Mouse (Mus musculus) embryonic facial prominence, embryonic 11.5 days (tissue): ENCODE data around the gene Fcrl1. TPM values are rescaled to one million over a fixed set of nuclear protein-coding genes. Genes with fewer than 3 reads are reported as not detected.
"Not testable (repeated sequence)": the region's sequence is repeated elsewhere in the genome, so short reads cannot be mapped to it uniquely, and the experiment has no call there.

Experiments used
- ATAC-seq: fragments of 200-750 bp; cut with Nextera tagmentation; replicated peaks from 2 replicates; pipeline ENCODE4 v1.8.0; 2017; ENCODE audit warnings: low read depth; ENCODE audit not compliant: insufficient number of reproducible peaks, low FRiP score, low TSS enrichment
- DNase-seq: peaks from one replicate; pipeline ENCODE4 v3.0.0-alpha.2; 2015; ENCODE audit warnings: low spot score
- H3K27ac ChIP-seq: fragments of 300-500 bp; sonication (generic); replicated peaks from 2 replicates; pipeline ENCODE4 v1.5.1; 2014; ENCODE audit warnings: mild to moderate bottlenecking, low read depth, low read length, control low read depth
- H3K27me3 ChIP-seq: fragments of 300-500 bp; sonication (generic); 2 replicates; pipeline ENCODE4 v1.6.1; 2014; ENCODE audit warnings: mild to moderate bottlenecking, low read length, moderate library complexity, mixed read lengths; ENCODE audit not compliant: control insufficient read depth, insufficient read depth
- H3K36me3 ChIP-seq: fragments of 300-500 bp; sonication (generic); replicated peaks from 2 replicates; pipeline ENCODE4 v1.6.1; 2014; ENCODE audit warnings: low read depth, mild to moderate bottlenecking, low read length, moderate library complexity, mixed read lengths; ENCODE audit not compliant: control insufficient read depth, insufficient read depth
- H3K4me1 ChIP-seq: fragments of 300-500 bp; sonication (generic); 2 replicates; pipeline ENCODE4 v1.6.1; 2014; ENCODE audit warnings: low read length, mixed read lengths; ENCODE audit not compliant: control insufficient read depth, insufficient read depth
- H3K4me2 ChIP-seq: fragments of 300-500 bp; sonication (generic); 2 replicates; pipeline ENCODE4 v1.6.1; 2014; ENCODE audit warnings: low read depth, mild to moderate bottlenecking, control low read depth, low read length, moderate library complexity
- H3K4me3 ChIP-seq: fragments of 300-500 bp; sonication (generic); 2 replicates; pipeline ENCODE4 v1.5.1; 2014; ENCODE audit warnings: low read depth, low read length, control low read depth
- H3K9ac ChIP-seq: fragments of 300-500 bp; sonication (generic); replicated peaks from 2 replicates; pipeline ENCODE4 v1.6.1; 2014; ENCODE audit warnings: mild to moderate bottlenecking, control low read depth, low read length
- H3K9me3 ChIP-seq: fragments of 300-500 bp; sonication (generic); replicated peaks from 2 replicates; pipeline ENCODE4 v1.6.1; 2016; ENCODE audit warnings: mild to moderate bottlenecking, low read length, inconsistent platforms, mixed read lengths; ENCODE audit not compliant: control insufficient read depth
- WGBS: fragments of 180-500 bp; shearing (Covaris S2); extraction: QIAGEN DNeasy Blood & Tissue Kit; methylation state at CpG from one replicate; pipeline ENCODE4 v1.1.7; 2014; 5-methylcytosine and 5-hydroxymethylcytosine counted together
- polyA plus RNA-seq: library from polyadenylated mRNA; unstranded; fragments of >200 nt; fragmentation: Nextera tagmentation; extraction: Ambion mirVana; gene quantifications from 2 replicates; pipeline ENCODE4 v1.2.1, GENCODE M21; 2014

Fcrl1 gene
- polyA plus RNA-seq, result 0.25 TPM in 1 of 2 replicates, not detected in the other

DNA sequence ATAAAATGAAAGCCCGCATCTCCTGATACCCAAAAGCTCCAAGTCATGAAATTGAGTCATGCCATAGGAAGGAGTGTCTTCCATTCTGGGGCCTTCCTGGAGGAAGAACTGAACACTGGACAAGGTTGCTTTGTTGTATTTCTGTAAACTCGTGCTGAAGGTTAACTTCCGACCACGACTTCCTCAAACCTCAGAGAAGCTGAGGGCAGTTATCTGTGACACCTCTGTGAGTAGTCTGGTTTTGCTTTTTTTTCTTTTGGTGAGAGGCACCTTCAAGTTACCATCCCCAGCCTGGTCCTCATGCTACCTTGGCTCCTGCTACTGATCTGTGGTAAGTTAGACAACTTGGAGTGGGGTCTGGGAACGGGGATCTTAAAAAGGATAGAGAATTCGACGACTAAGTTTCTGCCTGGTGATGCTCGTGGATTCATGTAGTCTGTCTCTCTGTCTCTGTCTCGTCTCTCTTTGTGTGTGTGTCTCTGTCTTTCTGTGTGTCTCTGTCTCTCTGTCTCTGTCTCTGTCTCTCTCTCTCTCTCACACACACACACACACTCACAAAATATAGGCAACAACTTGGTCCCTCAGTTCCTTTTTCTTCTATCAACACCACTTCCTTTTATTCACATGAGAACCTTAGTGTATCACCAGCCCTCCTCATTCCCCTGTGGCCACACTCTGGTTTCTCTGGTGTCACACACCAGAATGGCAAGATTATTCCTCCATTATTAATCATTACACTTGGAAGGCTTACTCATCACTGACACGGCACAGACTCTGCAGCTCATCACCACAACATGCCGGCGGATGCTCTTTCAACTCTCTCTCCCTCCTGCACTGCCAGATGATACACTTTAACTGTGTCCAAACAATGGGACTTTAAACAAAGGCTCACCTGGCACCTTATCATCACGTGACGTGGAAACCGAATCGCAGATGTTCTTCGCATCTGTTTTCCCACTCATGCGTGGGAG, at the start of gene Fcrl1:
TSS of gene Fcrl1 (plus strand) at position 193 of the 971 bp plus-strand sequence.
- Histone ChIP-seq H3K36me3 (no peaks in the 10 kb centered on the region), H3K9me3 (no peaks in the 10 kb centered on the region), H3K4me1 (no peaks in the 10 kb centered on the region), H3K4me2 (no peak within 1 kb of the TSS), H3K4me3 (no peak within 1 kb of the TSS), H3K27me3 (no peaks in the 10 kb centered on the region), H3K27ac (no peak within 1 kb of the TSS), H3K9ac (no peak within 1 kb of the TSS)
- ATAC-seq (no peak), DNase-seq (no peak)
- WGBS, result 84% methylated on average over 18 of the region's 18 CpGs

DNA sequence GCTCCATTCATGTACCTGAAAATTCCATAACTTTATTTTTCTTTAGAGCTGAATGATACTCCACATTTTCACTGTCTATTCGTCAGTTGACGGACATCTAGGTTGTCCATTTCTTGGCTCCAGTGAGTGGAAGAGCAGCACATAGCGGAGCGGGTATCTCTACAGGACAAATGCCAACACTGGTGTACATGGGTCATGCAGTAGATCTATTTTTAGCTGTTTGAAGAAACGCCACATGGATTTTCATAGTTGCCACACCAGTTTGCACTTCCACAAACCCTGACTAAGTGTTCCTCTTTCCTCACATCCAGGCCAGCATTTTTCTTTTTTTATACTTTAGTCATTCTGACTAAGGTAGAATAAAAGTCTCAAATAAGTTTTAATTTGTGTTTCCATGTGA, 38.3 kb upstream of the Fcrl1 start:
- no peak overlapping the region for H3K4me3 ChIP-seq
- no peak overlapping the region for H3K9ac ChIP-seq
- H3K4me1 ChIP-seq, result no peaks in the 10 kb centered on the region
- no peaks in the 10 kb centered on the region for H3K36me3 ChIP-seq
- 86% methylated on average over 5 of the region's 5 CpGs for WGBS
- DNase-seq (no peak), ATAC-seq (no peak)
- H3K9me3 ChIP-seq, result no peaks in the 10 kb centered on the region
- no peak overlapping the region for H3K4me2 ChIP-seq
- no peaks in the 10 kb centered on the region for H3K27me3 ChIP-seq
- H3K27ac ChIP-seq, result no peak overlapping the region

DNA sequence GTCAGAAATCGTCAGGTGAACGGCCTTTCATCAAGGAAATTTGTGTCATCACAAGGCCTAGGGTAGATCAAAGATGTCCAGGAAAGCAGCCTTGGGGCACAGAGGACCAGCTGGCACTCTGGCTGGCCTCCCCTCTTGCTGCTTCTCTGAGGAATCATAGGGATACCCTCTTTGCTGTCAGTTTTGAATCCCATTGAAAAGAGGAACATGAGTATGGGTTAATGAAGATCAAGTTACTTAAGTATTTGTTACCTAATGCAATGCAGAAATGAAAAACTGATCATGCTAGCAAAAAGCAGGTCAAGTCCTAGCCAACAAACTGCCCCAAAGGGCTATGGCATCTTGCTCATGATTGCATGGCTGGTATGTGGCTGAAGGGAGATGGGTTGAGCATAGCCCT, 25.2 kb upstream of the Fcrl1 start:
- not testable (repeated sequence) for H3K9me3 ChIP-seq, H3K4me2 ChIP-seq, H3K27me3 ChIP-seq, H3K4me3 ChIP-seq, ATAC-seq, H3K36me3 ChIP-seq, DNase-seq, H3K27ac ChIP-seq, H3K9ac ChIP-seq, H3K4me1 ChIP-seq
- WGBS, result 70% methylated on average over 2 of the region's 2 CpGs

DNA sequence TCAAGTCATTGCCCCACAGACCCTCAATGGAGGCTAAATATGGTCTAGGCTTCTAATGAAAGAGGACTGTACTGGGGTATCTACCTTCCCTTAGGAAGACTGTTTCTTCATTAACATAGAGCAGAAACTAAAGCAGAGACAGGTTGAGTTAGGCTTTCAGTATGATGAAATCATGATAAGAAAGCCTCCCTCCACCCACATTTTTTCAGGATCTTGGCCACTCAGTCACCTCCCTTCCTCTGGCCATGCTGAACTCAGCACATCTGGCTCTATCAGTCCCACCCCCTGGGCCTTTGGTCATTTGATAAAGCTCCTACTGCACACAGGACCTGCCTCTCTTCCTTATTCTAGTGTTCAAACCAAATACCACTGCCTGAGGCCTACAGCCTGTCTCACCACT, 18.6 kb upstream of the Fcrl1 start, which contains the start of gene Cd5l:
TSS of gene Cd5l (plus strand) at position 301 of the 400 bp plus-strand sequence.
- Histone ChIP-seq H3K9ac (no peak within 1 kb of the TSS), H3K27ac (no peak within 1 kb of the TSS), H3K4me2 (no peak within 1 kb of the TSS), H3K27me3 (no peaks in the 10 kb centered on the region), H3K4me1 (no peaks in the 10 kb centered on the region), H3K4me3 (no peak within 1 kb of the TSS), H3K9me3 (no peaks in the 10 kb centered on the region), H3K36me3 (no peaks in the 10 kb centered on the region)
- DNase-seq (no peak), ATAC-seq (no peak)

DNA sequence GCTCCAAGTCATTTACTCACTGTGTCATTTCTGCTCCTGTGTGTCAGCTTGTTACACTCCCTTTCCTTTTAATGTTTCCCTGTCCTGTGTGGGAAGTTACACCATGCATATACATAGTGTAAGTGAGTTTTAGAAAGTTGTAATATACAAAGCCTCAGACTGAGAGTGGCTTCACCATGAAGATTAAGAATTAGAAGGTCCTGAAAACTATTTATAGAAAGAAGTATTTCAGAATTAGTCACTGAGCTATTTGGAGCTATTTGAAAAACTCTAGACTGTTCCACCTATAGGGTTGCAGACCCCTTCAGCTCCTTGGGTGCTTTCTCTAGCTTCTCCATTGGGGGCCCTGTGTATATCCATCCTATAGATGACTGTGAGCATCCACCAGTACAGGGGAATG, 17.0 kb upstream of the Fcrl1 start:
- no peak for ATAC-seq
- no peak for DNase-seq
- no peak overlapping the region for H3K27ac ChIP-seq

DNA sequence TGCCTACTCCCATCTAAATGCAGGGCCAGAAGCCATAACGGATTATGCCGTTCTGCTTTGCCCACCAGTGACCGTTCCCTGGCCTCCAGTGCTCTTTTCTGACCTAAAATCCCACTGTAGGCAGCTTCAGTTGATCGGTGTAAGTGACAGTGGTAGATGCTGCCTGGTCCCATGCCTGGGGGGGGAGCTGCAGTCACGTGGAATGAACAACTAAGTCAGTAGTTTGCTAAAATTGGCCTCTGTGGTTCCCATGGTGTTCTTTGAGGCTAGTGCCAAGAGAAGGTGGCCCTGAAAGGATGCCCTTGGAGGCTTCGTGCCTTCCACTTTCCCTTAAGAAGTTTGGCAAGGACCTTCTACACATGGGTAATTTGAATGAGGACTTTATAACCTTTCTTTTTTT, 15.7 kb upstream of the Fcrl1 start:
- Histone ChIP-seq H3K9me3 (no peaks in the 10 kb centered on the region), H3K4me3 (no peak overlapping the region), H3K27me3 (no peaks in the 10 kb centered on the region), H3K36me3 (no peaks in the 10 kb centered on the region), H3K4me2 (no peak overlapping the region), H3K9ac (no peak overlapping the region), H3K4me1 (no peaks in the 10 kb centered on the region), H3K27ac (no peak overlapping the region)
- DNase-seq, result no peak
- ATAC-seq, result no peak
- WGBS, result 83% methylated on average over 6 of the region's 6 CpGs

More for the DNA sequence above, 17.0 kb upstream of the Fcrl1 start:
- Histone ChIP-seq H3K9me3 (no peaks in the 10 kb centered on the region), H3K9ac (no peak overlapping the region), H3K27me3 (no peaks in the 10 kb centered on the region), H3K4me3 (no peak overlapping the region), H3K4me2 (no peak overlapping the region), H3K36me3 (no peaks in the 10 kb centered on the region), H3K4me1 (no peaks in the 10 kb centered on the region)

DNA sequence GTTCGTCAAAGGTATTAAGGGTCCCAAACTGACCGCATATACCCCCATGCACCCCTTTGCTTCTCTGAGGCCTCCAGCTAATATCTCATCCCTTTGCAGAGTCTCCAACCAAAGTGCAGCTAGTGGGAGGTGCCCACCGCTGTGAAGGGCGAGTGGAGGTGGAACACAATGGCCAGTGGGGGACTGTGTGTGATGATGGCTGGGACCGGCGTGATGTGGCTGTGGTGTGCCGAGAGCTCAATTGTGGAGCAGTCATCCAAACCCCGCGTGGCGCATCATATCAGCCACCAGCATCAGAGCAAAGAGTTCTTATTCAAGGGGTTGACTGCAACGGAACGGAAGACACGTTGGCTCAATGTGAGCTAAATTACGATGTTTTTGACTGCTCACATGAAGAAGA, 10.5 kb upstream of the Fcrl1 start:
- H3K4me2 ChIP-seq, result no peak overlapping the region
- no peaks in the 10 kb centered on the region for H3K27me3 ChIP-seq
- DNase-seq (no peak), ATAC-seq (no peak)
- H3K36me3 ChIP-seq, result no peaks in the 10 kb centered on the region
- no peaks in the 10 kb centered on the region for H3K4me1 ChIP-seq
- H3K9ac ChIP-seq, result no peak overlapping the region
- WGBS, result 91% methylated on average over 14 of the region's 14 CpGs
- no peak overlapping the region for H3K27ac ChIP-seq
- H3K4me3 ChIP-seq, result no peak overlapping the region
- no peaks in the 10 kb centered on the region for H3K9me3 ChIP-seq

DNA sequence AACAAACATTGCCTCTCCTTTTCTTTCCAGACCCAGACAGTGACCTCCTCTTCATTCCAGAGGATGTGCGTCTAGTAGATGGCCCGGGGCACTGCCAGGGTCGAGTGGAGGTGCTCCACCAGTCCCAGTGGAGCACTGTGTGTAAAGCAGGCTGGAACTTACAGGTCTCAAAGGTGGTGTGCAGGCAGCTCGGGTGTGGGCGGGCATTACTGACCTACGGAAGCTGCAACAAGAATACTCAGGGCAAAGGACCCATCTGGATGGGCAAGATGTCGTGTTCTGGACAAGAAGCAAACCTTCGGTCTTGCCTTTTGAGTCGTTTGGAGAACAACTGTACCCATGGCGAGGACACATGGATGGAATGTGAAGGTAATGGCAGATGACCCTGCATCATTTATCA, 8.7 kb upstream of the Fcrl1 start:
- no peak overlapping the region for H3K4me3 ChIP-seq
- no peak overlapping the region for H3K9ac ChIP-seq
- no peak overlapping the region for H3K27ac ChIP-seq
- H3K4me1 ChIP-seq, result no peaks in the 10 kb centered on the region
- H3K27me3 ChIP-seq, result no peaks in the 10 kb centered on the region
- DNase-seq (no peak), ATAC-seq (no peak)
- H3K9me3 ChIP-seq, result no peaks in the 10 kb centered on the region
- 78% methylated on average over 10 of the region's 10 CpGs for WGBS
- no peak overlapping the region for H3K4me2 ChIP-seq
- H3K36me3 ChIP-seq, result no peaks in the 10 kb centered on the region
